Mouse (Mus musculus): Measurements from ENCODE around the gene Trp53. TPM values are rescaled to one million over a fixed set of nuclear protein-coding genes. Genes with fewer than 3 reads are reported as not detected.

The Trp53 gene
- polyA plus RNA-seq, 1 experiment from 2014 or later, result 140 TPM

DNA sequence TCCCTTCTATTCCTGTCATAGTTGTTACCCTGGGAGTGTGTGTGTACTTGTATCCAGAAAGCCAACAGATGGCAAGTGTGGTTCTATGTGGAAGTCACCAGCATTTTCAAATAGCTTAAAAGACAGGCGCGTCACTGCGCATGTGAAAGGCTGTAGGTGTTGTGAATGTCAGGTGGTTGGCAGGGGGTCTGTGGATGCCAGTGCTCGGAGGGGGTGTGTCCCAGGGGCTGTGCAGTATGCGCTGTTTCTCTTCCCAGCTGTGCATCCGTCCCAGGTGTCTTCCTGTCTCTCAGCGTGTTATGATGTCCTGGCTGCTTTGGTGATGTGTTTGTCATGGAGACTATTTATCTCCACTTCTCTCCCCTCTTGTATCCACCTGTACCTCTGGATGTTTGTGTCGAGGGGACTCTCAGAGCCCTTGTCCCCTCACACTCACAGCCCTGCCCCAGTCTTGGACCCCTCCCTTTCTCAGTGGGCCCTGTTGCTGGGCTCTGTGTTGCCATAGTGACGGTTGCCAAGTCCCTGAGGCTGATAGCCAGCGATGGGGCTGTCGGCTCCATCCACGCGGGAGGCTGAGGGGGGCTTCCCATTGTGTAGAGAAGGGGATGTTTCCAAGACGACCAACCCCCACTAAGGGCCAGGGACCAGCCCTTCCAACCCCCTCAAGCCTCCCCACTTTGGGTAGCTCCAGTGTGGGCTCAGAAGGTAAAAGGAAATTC, 27.4 kb upstream of the Trp53 start:
- H3K4me2 ChIP-seq (replicated peaks), result no peak overlapping the region
- WGBS, result 30% methylated on average over 14 of the region's 14 CpGs
- no peaks in the 10 kb centered on the region for H3K9me3 ChIP-seq
- H3K36me3 ChIP-seq, result no peaks in the 10 kb centered on the region
- H3K27me3 ChIP-seq (replicated peaks), result no peaks in the 10 kb centered on the region
- no peak overlapping the region for H3K9ac ChIP-seq
- H3K4me1 ChIP-seq (replicated peaks), result peaks cover 15% of the 10 kb centered on the region; the same call in 1 of the 2 replicates
- no peak overlapping the region for H3K27ac ChIP-seq
- ATAC-seq, result no peak
- H3K4me3 ChIP-seq (replicated peaks), result no peak overlapping the region

- Histone ChIP-seq H3K27me3 (replicated peaks) (no peaks in the 10 kb centered on the region), H3K27ac (no peak overlapping the region), H3K4me2 (replicated peaks) (no peak overlapping the region), H3K4me1 (replicated peaks) (0 out of 2 replicates have a peak, but pooled peaks cover 11% of the 10 kb centered on the region), H3K9me3 (no peaks in the 10 kb centered on the region), H3K9ac (no peak overlapping the region), H3K36me3 (no peaks in the 10 kb centered on the region), H3K4me3 (replicated peaks) (no peak overlapping the region)
- WGBS, result 23% methylated on average over 2 of the region's 2 CpGs
- no peak for ATAC-seq
Measured at GRCm38 (mm10) chr11:69553341-69553721, 26.8 kb upstream of the Trp53 start.

DNA sequence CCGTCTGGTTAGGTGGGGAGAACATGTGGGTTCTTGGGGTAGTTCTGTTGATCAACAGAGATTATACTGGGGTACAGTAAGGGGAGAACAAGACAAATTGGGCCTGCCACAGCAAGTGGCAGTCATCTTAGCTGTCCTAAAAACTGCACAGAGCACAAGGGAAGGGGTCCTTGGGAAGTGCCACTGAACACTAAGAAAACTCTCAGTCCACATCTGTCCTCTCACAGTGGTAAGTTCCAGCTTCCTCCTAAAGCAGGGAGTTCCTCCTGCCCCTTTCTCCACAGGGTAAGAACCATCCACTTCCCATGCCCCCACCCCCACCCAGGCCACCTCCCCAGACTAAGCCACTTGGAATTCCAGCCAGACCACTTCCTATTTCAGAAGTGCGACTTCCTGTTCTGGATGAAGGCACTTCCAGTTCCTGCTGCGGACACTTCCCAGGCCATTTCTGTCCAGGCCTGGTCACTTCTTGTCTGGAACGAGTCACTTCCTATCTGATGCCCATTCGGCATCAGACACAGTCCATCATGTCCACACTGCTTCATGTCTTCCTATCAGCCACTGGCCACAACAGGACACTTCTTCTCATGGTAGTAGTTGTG, 25.5 kb upstream of the Trp53 start:
- 81% methylated on average over 5 of the region's 5 CpGs for WGBS
- Histone ChIP-seq H3K9ac (no peak overlapping the region), H3K9me3 (no peaks in the 10 kb centered on the region), H3K4me3 (replicated peaks) (no peak overlapping the region), H3K27me3 (replicated peaks) (no peaks in the 10 kb centered on the region), H3K36me3 (no peaks in the 10 kb centered on the region), H3K27ac (no peak overlapping the region), H3K4me1 (replicated peaks) (peaks cover 13% of the 10 kb centered on the region), H3K4me2 (replicated peaks) (no peak overlapping the region)
- no peak for ATAC-seq

DNA sequence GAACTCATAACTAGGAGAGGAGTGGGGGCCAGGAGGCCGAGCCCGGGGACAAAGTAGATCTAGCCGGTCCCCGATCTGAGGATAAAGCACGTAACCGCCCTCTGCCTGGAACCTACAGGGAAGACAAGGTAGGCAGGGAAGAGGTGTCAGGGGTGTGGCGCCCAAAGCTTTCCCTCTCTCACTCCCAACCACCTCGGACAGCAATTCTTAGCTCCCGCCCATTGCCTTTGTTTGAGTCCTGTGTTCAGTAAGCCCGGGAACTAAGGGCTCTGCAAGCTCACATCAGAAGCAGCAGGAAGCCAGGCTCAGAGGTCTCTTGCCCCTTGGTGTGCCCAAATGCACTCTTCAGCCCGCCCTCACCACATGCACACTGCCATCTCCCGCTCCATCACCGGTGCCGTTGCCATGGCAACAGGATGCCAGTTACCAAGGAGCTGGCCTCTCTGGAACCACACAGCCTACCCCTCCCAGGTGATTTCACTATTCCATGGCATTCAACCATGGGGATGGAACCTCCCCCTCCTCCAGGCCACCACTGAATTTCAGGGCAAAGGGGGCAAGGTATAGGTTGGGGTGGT, 22.7 kb upstream of the Trp53 start:
- no peak overlapping the region for H3K27ac ChIP-seq
- peaks cover 4% of the 10 kb centered on the region; the same call in 1 of the 2 replicates for H3K36me3 ChIP-seq
- H3K9me3 ChIP-seq, result no peaks in the 10 kb centered on the region
- ATAC-seq, result no peak
- WGBS, result 48% methylated on average over 14 of the region's 14 CpGs
- H3K27me3 ChIP-seq (replicated peaks), result no peaks in the 10 kb centered on the region
- no peak overlapping the region for H3K9ac ChIP-seq
- H3K4me2 ChIP-seq (replicated peaks), result no peak overlapping the region
- H3K4me3 ChIP-seq (replicated peaks), result no peak overlapping the region
- peaks cover 27% of the 10 kb centered on the region for H3K4me1 ChIP-seq (replicated peaks)

GRCm38 (mm10) chr11:69558756-69559155, 21.4 kb upstream of the Trp53 start:
- H3K4me2 ChIP-seq (replicated peaks), result peak overlapping the region; percentile 96
- H3K9me3 ChIP-seq, result no peaks in the 10 kb centered on the region
- 20% methylated on average over 6 of the region's 6 CpGs for WGBS
- H3K27me3 ChIP-seq (replicated peaks), result no peaks in the 10 kb centered on the region
- peaks cover 9% of the 10 kb centered on the region; the same call in 1 of the 2 replicates for H3K36me3 ChIP-seq
- peaks cover 23% of the 10 kb centered on the region for H3K4me1 ChIP-seq (replicated peaks)
- H3K9ac ChIP-seq, result peak overlapping the region; percentile 78
- peak overlapping the region; percentile 56; the same call in 1 of the 2 replicates for H3K4me3 ChIP-seq (replicated peaks)
- ATAC-seq, result no peak
- no peak overlapping the region for H3K27ac ChIP-seq

DNA sequence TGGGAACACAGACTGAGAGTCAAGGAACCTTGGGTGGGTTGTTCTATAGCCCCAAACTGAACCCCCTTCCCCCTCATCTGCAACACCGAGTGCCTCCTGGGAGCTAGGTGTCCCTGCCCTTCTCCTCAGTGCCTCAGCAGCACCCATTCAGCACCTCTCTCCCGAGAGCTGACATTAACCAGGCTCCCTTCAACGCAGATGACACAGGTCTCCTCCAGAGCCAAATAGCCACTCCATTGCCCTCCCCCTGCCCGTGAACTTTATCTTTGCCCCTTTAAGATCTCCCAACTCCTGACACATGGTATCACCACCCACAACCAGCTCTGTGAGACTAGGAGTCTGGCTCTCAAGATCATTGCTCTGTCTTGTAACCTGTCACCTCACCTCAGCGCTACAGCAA, 21.0 kb upstream of the Trp53 start:
- Histone ChIP-seq H3K9ac (peak overlapping the region; percentile 78), H3K4me2 (replicated peaks) (peak overlapping the region; percentile 96), H3K27me3 (replicated peaks) (no peaks in the 10 kb centered on the region), H3K4me1 (replicated peaks) (peaks cover 23% of the 10 kb centered on the region), H3K4me3 (replicated peaks) (peak overlapping the region; percentile 56), H3K36me3 (peaks cover 9% of the 10 kb centered on the region; the same call in 1 of the 2 replicates), H3K9me3 (no peaks in the 10 kb centered on the region), H3K27ac (0 out of 2 replicates have a peak overlapping the region, but pooled peaks have one; percentile 6)
- no peak for ATAC-seq
- WGBS, result 15% methylated on average over 5 of the region's 5 CpGs

- Histone ChIP-seq H3K4me1 (replicated peaks) (peaks cover 23% of the 10 kb centered on the region), H3K27me3 (replicated peaks) (no peaks in the 10 kb centered on the region), H3K4me2 (replicated peaks) (peak within 1 kb of the TSS; percentile 96), H3K9ac (peak within 1 kb of the TSS; percentile 78), H3K36me3 (peaks cover 9% of the 10 kb centered on the region; the same call in 1 of the 2 replicates), H3K4me3 (replicated peaks) (peak within 1 kb of the TSS; percentile 56), H3K9me3 (no peaks in the 10 kb centered on the region), H3K27ac (0 out of 2 replicates have a peak within 1 kb of the TSS, but pooled peaks have one; percentile 6)
- WGBS, result 2% methylated on average over 48 of the region's 59 CpGs
- ATAC-seq, result peak; percentile 63
Measured at GRCm38 (mm10) chr11:69559851-69560765, 20.1 kb upstream of the Trp53 start, which contains the start of gene Efnb3. Efnb3 (minus strand) TSS chr11:69560205.

DNA sequence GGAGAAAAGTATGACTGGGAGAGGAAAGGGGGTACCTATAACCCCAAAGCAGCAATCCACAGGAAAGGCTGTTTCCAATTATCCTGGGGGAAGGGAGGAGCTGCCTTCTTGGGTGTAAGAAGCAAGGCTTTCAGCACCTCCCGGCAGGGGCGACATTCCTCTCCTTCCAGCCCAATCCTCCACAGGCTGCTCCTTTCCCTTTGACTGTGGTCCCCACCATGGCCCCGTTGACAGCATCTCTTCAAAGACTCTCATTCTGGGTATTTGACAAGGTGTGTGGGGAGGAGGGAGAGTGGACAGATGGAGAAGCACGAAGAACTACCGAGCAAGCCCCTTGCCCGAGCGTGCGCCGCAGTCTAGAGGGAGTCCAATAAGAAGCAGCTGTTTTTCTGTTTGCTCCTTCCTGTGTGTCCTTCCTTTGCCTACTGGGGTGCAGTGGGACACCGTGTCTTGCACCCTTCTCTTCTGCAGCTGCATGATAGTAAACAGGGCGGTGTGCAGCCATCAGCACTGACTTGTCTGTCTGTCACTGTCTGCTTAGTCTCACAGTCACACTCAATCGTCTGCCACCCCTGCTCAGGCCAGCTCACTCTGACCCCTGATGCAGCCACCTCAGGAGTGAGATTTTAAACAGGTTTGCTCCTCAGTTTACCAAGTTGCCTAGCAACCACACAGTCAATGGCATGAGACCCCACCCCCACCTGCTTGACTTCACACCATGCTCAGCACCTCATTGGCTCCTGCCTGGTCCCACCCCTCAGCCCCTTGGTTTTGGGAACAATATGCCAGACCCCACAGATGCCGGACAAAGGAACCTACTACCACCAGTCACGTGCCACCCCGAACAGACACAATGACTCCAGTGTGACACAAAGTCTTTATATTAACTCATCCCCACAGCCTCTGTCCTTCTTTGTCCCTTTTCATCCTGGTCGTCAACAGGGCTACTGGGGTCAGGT, 19.0 kb upstream of the Trp53 start:
- H3K27ac ChIP-seq, result no peak overlapping the region
- 42% methylated on average over 16 of the region's 16 CpGs for WGBS
- ATAC-seq, result no peak
- H3K36me3 ChIP-seq, result peaks cover 9% of the 10 kb centered on the region; the same call in 1 of the 2 replicates
- H3K4me2 ChIP-seq (replicated peaks), result peak overlapping the region; percentile 96
- H3K9me3 ChIP-seq, result no peaks in the 10 kb centered on the region
- peak overlapping the region; percentile 56; the same call in 1 of the 2 replicates for H3K4me3 ChIP-seq (replicated peaks)
- H3K4me1 ChIP-seq (replicated peaks), result peaks cover 23% of the 10 kb centered on the region
- no peak overlapping the region; the same call in 1 of the 2 replicates for H3K9ac ChIP-seq
- no peaks in the 10 kb centered on the region for H3K27me3 ChIP-seq (replicated peaks)

DNA sequence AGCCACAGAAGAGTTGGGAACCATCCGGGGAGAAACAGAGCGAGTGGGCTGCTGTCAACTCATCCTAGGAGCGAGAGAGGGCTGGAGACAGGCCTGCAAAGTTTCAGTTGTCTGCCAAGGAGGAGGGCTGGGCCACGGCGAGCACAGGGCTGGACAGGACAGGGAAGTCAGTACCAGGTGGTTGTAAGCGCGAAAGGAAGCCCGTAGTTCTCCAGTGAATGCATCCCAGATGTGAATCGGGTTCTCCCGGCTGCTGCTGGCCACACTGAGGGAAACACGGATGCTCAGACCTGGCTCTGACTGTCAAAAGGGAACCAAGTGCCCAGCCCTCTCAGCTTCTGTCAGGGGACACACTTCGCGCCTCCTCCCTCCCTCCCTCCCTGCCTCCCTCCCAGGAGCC, 16.8 kb upstream of the Trp53 start:
- Histone ChIP-seq H3K27ac (no peak overlapping the region), H3K9me3 (no peaks in the 10 kb centered on the region), H3K27me3 (replicated peaks) (no peaks in the 10 kb centered on the region), H3K4me3 (replicated peaks) (no peak overlapping the region), H3K4me2 (replicated peaks) (no peak overlapping the region), H3K9ac (no peak overlapping the region), H3K36me3 (peaks cover 12% of the 10 kb centered on the region), H3K4me1 (replicated peaks) (peaks cover 23% of the 10 kb centered on the region)
- ATAC-seq, result no peak
- WGBS, result 62% methylated on average over 13 of the region's 13 CpGs

DNA sequence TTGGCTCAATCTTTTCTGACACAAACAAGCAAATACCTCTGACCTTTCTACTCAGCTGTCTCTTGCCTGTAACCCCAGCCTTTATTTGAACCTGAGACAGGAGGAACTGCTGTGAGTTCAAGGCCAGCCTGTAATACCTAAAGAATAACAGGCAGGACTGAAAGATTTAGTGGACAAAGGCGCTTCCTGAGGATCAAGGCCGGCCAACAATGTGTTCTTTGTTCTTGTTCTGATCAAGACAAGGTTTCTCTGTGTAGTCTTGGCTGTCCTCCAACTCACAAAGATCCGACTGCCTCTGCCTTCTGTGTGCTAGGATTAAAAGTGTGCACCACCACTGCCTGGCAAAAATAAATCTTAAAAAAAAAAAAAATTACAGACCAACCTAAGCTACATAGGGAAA, 15.8 kb upstream of the Trp53 start:
- Histone ChIP-seq H3K4me3 (replicated peaks) (no peak overlapping the region), H3K27me3 (replicated peaks) (no peaks in the 10 kb centered on the region), H3K4me1 (replicated peaks) (peaks cover 16% of the 10 kb centered on the region), H3K27ac (no peak overlapping the region), H3K9ac (no peak overlapping the region), H3K4me2 (replicated peaks) (no peak overlapping the region), H3K36me3 (peaks cover 12% of the 10 kb centered on the region), H3K9me3 (no peaks in the 10 kb centered on the region)
- 56% methylated on average over 3 of the region's 3 CpGs for WGBS
- no peak for ATAC-seq

DNA sequence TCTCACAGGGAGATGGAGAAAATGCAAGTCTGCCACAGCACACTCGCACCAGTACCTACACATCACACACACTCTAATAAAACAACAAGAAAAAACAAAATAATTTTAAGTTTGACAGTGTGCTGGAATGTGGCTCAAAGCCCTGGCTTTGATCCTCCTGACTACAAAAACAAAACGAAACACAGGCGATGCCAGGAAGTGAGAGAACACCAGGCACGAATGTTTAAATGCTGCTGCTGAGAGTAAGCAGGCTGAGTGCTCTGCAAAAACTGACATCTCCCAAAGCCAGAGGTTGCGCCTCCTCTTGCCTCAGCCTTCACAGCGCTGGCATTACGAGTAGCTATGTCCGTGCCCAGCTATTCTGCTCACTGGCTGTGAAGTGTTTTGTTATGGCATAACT, 15.0 kb upstream of the Trp53 start:
- no peak overlapping the region for H3K9ac ChIP-seq
- no peaks in the 10 kb centered on the region for H3K27me3 ChIP-seq (replicated peaks)
- peaks cover 12% of the 10 kb centered on the region for H3K36me3 ChIP-seq
- no peaks in the 10 kb centered on the region for H3K9me3 ChIP-seq
- H3K4me3 ChIP-seq (replicated peaks), result no peak overlapping the region
- H3K27ac ChIP-seq, result no peak overlapping the region
- no peak overlapping the region for H3K4me2 ChIP-seq (replicated peaks)
- no peak for ATAC-seq
- H3K4me1 ChIP-seq (replicated peaks), result peaks cover 9% of the 10 kb centered on the region
- 70% methylated on average over 8 of the region's 8 CpGs for WGBS
